Mouse (Mus musculus): ENCODE measurements around the gene Errfi1.

Errfi1 gene

DNA sequence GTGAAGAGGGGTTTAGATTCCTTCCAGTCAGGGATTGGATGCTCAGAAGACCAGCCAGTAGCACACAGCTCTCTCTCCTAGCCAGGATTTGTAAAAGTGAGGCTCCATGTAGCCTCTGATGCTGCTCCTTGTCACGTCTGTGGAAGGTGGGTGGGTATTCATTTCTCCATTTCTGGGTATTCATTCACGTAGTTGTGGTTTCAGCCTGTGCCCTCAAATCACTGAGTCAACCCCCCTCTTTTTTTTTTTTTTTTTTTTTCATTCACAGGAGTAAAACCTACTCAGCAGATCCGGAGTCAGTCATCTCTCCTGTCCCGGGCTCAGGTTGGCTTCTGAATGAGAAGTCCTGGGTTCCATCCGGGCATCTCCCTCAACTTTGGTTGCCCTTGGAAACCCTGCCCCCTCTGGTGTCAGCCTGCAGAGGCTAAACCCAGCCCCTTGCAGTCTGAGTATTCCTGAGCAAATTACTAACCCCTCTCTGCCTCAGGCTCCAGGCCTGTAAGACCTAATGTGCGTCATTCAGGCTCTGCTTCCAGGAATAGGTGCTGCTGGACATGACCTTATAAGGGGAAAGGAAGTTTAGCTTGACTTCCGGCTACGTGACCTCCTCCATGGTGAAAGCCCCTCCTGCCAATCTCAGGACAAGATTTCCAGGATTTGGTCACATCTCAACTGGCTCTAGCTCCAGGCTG is 63.8 kb downstream of the Errfi1 start:
- no peak for DNase-seq

Data from kidney, adult 18-20 months (tissue).